ENCODE assay signal across 25 mouse cellular contexts in genomic region chr4:32185986-32186385, GRCm38 (mm10).
"Had no signal": no experiment of that assay in that cellular context is flagged by ENCODE, and none has a peak within 500 bp of the region (broad histone marks: within the 10 kb centered on the region; RNA-seq: fewer than 3 reads in every experiment).

No protein-coding gene starts in this region.

- ATAC-seq: liver, postnatal 0 days; midbrain, embryonic 13.5 days; midbrain, embryonic 16.5 days had no signal

- H3K9me3 ChIP-seq: limb, embryonic 12.5 days; limb, embryonic 15.5 days; lung, embryonic 15.5 days; midbrain, embryonic 10.5 days; midbrain, embryonic 13.5 days; neural tube, embryonic 13.5 days; stomach, embryonic 15.5 days had no signal

- H3K4me2 ChIP-seq: limb, embryonic 12.5 days; limb, embryonic 15.5 days; liver, embryonic 11.5 days; lung, embryonic 15.5 days; midbrain, embryonic 13.5 days; neural tube, embryonic 13.5 days; stomach, embryonic 15.5 days had no signal

- DNase-seq: kidney, adult 11 months; kidney, adult 9 months; kidney, postnatal 14 days; kidney, postnatal 4 days; left cerebral cortex, postnatal 4 days; liver, postnatal 0 days; lung, postnatal 14 days; lung, postnatal 4 days; retina, postnatal 1 day; right cerebral cortex, postnatal 25 days; spleen, adult 18-20 months; thymus, adult 2 months; thymus, postnatal 14 days; thymus, postnatal 4 days had no signal

- H3K27me3 ChIP-seq: limb, embryonic 12.5 days; limb, embryonic 15.5 days; lung, embryonic 15.5 days; midbrain, embryonic 13.5 days; neural tube, embryonic 13.5 days; stomach, embryonic 15.5 days had no signal

- H3K4me3 ChIP-seq: limb, embryonic 12.5 days; limb, embryonic 15.5 days; lung, embryonic 15.5 days; midbrain, embryonic 10.5 days; midbrain, embryonic 13.5 days; myocyte; neural tube, embryonic 13.5 days; stomach, embryonic 15.5 days had no signal

- H3K4me1 ChIP-seq: midbrain, embryonic 13.5 days; neural tube, embryonic 13.5 days; stomach, embryonic 15.5 days had no signal

- H3K9ac ChIP-seq: limb, embryonic 12.5 days; limb, embryonic 15.5 days; liver, embryonic 14.5 days; liver, postnatal 0 days; lung, embryonic 15.5 days; midbrain, embryonic 13.5 days; neural tube, embryonic 13.5 days; stomach, embryonic 15.5 days had no signal

- H3K27ac ChIP-seq: limb, embryonic 12.5 days; limb, embryonic 15.5 days; liver, embryonic 14.5 days; lung, embryonic 15.5 days; midbrain, embryonic 10.5 days; midbrain, embryonic 13.5 days; neural tube, embryonic 13.5 days; stomach, embryonic 15.5 days had no signal

- H3K36me3 ChIP-seq: limb, embryonic 12.5 days; limb, embryonic 15.5 days; lung, embryonic 15.5 days; midbrain, embryonic 10.5 days; midbrain, embryonic 13.5 days; neural tube, embryonic 13.5 days; stomach, embryonic 15.5 days had no signal
